Mouse (Mus musculus) heart, adult 9 months (tissue): Measurements from ENCODE around the gene Dhrs7.

Experiments used
- DNase-seq, 2 experiments: peaks; one replicate each; pipeline ENCODE4 v3.0.0; 2022; ENCODE audit warnings: low spot score in 2 of 2

Dhrs7 gene

GRCm38 (mm10) chr12:72655775-72656174, 8.9 kb downstream of the Dhrs7 start:
- no peak for DNase-seq

- peak in 1 of 2 experiments; percentile 30 for DNase-seq
These were observed 10.0 kb downstream of the Dhrs7 start for GRCm38 (mm10) chr12:72654698-72655097.

DNA sequence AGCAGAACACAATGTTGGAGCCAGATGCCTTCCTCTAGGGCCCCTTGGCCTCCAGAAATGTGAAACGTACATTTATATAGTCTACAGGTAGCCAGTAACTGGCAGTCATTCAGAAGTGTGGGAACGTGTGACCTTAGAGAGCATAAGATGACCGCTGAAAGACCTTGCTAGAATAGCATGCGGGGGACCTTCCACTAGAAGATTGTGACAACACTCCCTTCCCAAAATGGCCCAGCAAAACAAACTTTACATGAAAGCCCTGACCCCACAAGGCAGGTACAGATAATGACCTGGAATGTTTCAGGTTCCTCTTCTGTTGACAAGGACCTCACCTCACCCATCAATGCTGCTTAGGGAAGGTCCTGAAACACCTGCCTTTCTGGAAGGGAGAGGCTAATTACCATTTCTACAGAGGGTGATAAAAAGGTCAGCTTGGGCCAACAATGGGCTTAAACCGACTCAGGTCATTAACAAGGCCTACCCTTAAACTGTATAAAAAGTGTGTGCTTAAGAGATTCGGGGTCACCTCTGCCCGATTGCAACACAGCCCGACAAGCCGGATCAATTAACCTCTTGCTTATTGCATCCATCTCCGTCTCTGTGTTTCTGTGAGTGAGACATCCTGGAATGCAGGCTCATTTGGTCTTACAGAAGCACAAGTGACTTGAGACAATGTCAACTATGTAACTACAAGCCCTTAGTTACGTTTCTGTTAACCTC, 14.9 kb downstream of the Dhrs7 start, which contains the start of gene Gm4756:
TSS of gene Gm4756 (minus strand) at position 51 of the 720 bp plus-strand sequence.
- DNase-seq, result no peak

- no peak for DNase-seq
These were observed 15.8 kb downstream of the Dhrs7 start for GRCm38 (mm10) chr12:72648921-72649320.

GRCm38 (mm10) chr12:72638025-72638424, 26.7 kb downstream of the Dhrs7 start:
- DNase-seq, result no peak

- DNase-seq, result no peak
These were observed 36.0 kb downstream of the Dhrs7 start for GRCm38 (mm10) chr12:72628751-72629150.

- DNase-seq, result no peak
These were observed 41.7 kb downstream of the Dhrs7 start for GRCm38 (mm10) chr12:72622853-72623496.

- no peak for DNase-seq
These were observed 43.3 kb downstream of the Dhrs7 start for GRCm38 (mm10) chr12:72621441-72621840.

GRCm38 (mm10) chr12:72620856-72621255, 43.9 kb downstream of the Dhrs7 start:
- DNase-seq, result no peak

GRCm38 (mm10) chr12:72612053-72612452, 52.7 kb downstream of the Dhrs7 start:
- no peak for DNase-seq
